Mouse (Mus musculus): ENCODE results near the gene Grm8. TPM values are rescaled to one million over a fixed set of nuclear protein-coding genes. Genes with fewer than 3 reads are reported as not detected.

The Grm8 gene
- total RNA-seq, 2 experiments from 2014 or later: not detected

DNA sequence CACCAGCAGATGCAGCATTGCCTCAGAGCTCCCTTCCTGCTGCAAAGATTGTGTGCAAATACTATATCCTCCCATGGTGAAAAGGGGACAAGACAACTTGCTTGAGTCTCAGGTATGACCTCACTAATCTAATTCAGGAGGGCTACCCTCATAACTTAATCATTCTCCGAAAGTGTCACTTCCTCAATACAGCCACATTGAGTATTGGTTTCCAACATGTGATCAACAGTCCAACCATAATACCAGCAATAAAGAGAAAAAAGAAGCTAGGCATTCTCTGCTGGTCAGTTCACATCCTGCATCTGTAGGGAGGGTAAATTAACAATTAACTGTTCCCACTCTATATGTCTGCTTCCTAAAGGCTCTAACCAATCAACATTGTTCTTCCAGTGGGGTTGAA lies 94.2 kb downstream of the Grm8 start:
- DNase-seq: no peak

DNA sequence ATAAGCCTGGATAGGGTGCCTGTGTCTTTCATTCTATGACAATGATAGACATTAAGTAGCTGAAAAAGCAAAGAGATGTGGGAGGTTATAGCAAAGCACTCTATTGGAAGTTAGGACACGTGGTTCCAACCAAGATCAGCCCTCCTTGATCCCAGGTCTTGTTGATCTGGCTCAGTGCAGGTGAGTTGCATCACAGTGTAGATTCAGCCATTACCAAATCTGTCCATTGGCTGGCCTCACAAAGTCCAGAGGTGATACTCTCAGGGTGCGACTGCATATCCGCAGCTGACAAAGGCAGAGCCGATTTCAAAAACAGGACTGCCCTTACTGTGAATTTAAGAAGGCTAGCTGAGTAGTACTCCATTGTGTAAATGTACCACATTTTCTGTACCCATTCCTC lies 103.0 kb downstream of the Grm8 start:
- no peak for DNase-seq

DNA sequence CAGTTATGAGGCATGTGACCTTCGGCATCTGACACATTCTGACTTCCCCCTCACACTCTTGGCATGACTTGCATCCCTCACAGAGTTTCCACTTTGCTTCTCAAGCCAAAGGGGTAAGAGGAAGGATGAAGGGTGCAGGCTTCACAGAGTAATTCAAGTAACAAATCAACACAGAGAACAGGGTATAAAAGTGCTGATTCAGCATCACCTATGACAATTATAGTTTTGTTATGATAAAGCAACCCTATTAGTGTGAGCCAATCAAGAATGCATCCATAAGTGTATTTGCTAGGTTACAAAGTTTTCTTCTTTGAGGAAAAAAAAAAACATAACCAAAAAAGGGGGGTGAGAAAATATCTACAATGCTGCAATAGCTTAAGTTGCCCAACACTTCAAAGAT lies 117.3 kb downstream of the Grm8 start:
- DNase-seq: no peak

DNA sequence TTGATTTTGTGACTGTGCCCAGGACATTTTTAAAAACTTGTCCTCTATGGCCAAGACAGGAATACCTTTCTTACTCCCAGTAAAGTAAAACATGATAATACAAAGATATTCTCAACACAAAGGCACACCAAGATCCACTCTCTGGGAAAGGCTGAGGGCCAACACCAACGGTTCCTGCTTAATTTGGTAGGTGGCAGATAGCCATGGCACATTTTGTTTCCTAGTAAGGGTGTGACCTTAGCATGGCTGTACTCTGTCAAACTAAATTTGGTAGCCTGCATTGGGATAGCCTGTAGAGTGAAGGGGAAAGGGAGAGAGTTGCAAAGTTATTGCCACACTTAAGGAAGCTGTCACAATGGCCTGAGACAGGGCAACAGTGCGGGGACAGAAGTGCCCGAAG lies 128.0 kb downstream of the Grm8 start:
- DNase-seq: peak; percentile 48 to 72

DNA sequence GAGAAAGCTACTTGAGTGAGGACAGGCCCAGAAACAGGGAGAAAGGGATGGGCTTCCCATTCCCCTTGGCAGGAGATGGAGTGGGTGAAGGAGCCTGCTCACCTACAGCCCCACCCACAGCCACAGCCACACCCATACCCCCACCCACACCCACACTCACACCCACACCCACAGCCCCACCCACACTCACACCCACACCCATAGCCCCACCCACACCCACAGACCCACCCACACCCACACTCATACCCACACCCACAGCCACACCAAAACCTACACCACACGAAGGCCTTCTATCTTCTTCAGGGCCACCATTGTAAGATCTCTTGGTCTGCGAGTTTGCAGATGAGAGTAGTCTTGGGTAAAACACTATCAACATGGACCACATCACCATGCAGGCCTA lies 137.7 kb downstream of the Grm8 start:
- no peak for DNase-seq

DNA sequence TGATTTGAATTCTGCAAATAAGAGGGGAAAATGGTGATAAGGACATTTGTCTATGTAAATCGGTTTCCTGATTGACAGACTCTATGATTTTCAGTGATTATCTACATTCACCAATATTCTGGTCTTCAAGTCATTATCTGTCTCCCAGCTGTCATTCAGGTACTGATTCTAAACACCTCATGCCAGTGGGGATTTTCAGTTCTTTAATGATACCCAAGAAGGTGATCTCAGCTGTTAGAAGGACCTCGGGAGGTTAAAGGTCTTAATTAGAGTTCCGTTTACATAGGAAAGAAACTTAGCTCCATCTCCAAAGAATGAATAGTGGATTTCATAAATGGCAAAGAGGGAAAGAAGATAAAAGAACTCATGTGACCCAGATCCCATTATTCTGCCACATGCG lies 143.7 kb downstream of the Grm8 start:
- no peak for DNase-seq

DNA sequence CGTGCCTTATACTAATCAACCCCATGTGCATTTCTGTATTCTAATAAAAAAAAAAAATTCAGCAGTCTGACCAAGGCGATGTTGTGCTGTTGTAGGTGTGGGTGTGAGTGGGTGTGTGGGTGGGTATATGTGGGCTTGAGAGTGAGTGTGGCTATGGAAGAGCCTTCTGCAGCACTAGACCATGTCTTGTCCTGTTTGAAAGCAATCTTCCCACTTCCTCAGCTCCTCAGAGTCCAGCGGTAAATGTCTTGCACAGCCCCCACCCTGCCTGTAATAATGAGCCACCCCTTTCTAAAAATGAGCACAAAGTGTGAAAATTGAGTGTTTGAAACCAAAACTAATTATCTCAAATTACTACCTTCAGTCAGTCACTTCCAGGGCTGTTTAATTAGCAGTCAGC lies 152.4 kb downstream of the Grm8 start:
- DNase-seq: no peak

DNA sequence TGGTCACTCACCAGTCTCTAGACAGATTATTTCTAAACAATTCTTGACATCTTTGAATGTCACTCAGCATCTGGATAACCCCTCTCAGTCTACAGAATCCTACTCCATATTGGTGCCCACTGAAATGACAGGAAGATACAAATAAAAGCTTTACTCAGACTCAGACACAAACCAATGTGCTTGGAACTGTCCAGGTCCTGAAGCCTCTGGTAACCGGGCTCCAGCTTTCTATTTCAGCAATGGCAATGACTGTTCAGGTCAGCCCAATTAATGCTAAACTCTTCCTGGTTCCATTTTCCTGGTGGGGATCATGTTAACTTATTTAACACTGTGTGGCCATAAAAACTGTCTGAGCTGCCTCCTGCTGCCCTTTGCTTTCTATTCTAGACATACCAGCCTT lies 153.0 kb downstream of the Grm8 start:
- DNase-seq: no peak

DNA sequence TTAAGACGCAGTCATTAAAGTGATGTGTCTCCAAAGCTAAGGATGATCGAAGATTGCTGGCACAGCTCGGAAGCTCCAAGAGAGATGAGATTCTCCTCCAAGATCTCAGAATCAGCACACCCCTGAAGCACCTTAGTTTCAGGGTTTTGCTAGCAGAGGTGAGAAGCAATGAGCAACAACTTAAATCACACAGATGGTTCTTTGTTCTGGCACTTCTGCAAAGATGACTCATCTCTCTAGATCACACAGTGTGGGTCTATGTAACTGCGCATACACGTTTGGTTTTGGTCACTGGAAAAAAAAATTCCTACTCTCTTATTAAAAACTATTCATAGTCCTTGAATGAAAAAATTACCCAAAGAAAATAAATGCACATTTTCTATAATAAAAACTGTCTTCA lies 157.6 kb downstream of the Grm8 start:
- DNase-seq: no peak

DNA sequence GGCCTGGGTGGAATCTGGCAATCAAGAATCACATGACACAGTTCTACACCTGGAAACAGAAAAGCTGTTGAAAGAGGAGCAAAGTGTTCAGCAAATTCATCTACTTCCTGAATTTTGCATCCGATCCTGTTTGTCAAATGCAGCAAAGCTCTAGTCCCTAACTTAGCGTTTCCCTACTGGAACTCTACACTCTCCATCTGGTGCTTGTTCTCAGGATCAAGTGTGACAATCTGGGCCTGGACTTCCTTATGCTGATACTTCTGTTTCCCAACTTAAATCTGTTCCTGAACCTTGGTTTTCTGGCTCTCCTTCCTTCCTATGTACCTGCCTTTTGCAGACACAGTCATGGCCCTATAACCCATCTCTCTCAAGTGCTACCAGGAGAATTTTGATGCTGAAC lies 166.1 kb downstream of the Grm8 start:
- DNase-seq: no peak

DNA sequence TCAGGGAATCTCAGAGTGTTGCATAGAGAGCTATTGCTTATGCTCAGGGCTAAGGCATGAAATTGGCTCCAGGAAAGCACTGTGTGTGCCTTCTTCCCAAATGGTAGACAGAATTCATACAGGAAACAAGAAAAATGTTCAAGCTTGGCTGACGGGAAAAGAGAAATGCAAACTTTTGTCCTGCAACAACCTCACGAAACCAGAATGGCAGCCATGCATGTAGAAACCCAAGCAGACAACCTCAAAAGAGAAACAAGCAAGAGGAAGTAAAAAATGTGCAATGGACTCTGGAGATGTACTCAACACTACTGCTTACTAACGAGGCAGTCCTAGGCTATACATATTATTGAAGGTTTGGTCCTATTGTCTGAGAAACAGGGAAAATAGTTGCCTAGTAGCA lies 167.9 kb downstream of the Grm8 start:
- DNase-seq: no peak

DNA sequence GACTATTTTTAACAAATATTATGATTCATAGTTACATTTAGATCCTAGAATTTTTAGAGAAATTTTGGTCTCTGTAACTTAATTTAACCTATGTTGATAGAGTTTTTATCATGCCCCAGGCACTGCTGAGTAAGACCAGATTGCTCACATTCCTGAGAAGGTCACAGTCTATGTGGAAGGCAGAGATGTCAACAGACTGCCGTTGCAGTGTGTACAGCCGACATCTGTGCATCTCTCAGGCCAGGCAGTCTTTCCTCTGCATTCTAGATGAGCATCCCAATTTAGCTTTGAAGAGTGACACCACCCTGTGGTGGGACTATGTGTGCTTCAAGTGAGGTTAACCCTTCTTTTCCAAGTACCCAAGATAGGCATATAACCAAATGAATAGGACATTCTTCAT lies 169.7 kb downstream of the Grm8 start:
- no peak for DNase-seq

DNA sequence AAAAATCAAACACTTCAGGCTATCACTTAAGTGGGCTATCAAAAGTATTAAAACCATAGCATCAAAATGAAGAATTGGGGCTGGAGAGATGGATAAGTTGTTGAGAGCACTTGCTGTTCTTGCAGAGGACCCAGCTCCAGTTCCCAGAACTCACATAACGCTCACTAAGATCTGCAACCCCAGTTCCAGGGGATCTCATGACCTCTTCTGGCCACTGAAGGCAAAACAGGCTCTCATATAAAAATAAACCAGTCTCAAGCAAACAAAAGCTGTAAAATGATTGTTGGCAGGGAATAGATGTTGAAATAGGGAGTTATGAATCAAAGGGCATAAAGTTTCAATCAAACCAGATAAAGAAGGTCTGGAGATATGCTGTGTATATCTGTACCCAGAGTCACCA lies 171.1 kb downstream of the Grm8 start:
- no peak for DNase-seq

DNA sequence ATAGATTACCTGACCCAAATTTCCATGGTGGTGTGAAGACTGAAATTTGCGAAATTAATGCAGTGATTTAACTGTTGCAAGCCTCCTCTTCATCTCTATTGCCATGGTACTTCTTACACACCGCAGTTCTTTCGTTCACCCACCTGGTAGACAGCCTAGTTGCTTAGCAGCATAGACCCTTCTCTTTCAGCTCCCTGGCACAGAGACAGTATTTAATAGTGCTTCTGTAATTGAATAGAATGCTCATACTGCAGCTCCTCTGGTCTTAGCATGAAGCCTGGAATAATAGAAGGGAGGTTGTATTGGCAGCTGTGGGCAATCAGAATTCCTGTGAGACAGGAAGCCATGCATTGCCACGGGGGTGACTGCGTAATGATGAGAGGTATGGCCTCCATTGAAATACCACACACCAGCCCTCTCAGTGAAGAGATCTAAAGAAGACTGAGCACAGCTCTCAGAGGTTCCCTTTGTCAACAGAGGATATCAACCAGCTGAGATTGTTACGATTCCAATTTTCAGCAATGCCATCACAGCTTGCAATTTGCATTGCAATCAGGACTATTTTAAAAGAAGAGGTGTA lies 178.6 kb downstream of the Grm8 start:
- no peak for DNase-seq

DNA sequence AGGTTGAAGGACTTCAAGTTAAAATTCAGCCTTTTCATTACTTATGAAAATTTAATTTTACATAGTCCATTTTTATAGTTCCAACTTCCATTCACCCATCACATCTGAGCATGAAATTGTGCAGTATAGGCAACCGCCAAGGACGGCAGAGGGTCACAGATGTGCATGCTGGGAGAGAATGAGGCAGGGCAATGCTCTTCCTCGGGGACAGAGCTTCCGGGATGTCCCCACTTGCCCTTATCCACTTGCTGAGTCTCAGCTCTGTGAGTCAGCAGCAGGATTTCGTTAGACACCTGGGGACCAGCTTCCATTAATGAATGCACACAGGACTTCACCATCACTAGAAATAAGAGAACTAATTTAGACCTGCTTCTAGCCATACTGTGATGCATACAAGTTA lies 183.5 kb downstream of the Grm8 start:
- no peak for DNase-seq

DNA sequence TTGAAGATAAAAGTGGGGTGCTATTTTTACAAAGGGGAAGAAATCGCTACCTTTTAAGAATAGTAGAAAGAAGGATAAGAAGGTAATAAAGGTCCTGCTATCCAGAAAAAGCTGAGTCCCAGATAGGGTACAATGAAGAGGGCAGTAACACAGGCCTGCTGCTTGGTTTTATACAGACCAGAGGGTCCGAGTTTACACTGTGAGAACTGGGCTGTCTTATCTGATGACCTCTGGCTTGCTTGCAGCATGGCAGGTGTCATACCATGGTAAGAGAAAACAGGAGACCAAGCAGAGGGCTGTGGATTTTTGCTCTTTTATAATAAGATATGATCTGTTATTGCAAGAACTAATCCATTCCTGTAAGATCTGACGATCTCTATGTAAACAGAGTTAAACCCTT lies 206.9 kb downstream of the Grm8 start:
- no peak for DNase-seq

DNA sequence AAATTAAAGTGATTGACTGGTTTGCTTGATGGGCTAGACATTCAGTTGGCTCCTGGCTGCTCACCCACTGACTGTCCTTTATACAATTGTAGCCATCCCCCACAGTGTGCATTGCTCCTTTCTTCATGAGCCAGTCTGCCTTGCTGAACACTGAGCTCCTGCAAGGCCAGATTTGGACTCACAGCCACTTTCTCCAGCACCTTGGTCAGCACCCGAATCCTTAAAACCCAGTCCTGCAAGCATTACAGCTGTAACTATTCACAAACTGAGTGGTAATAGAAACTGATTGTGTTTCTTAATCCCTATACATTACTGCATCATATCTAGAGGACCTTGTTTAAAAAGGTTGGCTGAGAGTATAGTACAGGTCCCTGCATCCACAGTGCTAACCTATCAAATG lies 221.7 kb downstream of the Grm8 start:
- DNase-seq: no peak

DNA sequence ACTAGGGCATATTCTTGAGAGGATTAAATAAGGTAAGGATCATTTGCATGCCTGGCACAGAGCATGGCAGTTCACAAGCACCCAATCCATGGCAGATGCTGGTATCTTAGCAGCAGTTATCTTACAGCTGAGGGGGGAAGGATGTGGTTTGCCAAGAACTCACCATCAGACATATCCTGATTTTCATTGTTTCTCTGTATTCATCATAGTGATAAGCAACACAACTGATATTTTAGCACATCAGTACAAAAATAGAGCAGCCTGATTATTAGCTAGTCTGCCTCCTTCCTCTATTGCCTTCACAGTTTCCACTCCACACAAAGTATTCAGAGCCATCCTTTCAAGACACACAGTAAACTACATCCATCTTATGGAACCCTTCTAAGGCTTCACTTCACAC lies 230.6 kb downstream of the Grm8 start:
- DNase-seq: no peak

DNA sequence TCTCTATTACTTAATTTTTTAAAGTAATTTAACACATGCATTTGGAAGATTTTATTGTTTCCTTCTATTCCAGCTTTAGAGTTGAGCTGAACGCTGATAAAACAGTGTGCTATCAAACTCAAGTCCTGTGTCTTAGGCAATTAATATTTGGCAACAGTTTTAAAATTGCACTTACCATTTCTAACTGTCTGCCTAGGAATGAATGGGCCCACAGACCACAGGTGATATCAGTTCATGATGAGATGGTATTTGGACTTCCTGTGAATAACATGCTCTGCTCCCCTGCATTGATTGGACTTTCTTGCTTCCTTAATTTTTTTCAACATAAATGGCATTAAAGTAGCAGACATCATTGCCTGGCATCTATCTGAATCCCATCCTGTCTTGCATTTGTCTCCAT lies 232.8 kb downstream of the Grm8 start:
- no peak for DNase-seq

DNA sequence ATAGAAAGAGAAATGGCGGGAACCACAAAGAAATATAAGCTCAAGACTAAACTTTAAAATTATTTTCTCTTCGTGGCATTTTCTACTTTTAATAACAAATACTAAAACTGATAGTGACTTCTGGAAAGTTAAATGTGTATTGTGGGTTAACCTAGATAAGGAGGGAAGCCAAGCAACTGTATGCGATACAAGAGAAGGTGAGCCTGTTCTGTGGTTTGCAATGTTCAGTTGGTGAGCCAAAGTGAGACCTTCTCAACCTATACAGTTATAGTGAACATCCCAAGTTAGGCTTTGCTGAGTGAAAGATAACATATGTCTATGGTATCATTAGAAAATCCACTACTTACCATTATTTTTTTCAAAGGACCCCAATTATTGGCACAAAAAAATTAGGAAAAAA lies 233.6 kb downstream of the Grm8 start:
- no peak for DNase-seq

DNA sequence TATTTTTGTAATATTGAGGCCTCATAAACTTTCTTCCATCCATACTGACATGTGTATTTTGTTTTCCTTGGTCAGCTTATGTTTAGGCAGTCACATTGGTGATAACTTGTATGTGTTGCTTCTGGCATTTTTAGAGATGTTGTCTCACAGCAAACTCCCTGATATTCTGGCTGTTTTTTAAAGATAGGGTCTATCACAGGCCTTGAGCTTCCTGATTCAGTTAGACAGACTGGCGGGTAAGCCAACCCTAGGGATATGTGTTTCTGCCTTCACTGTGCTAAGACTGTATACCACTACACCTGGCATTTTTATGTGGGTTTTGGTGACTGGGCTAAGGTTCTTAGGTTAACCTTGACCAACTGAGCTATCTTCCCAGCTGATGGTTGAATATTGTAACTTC lies 239.8 kb downstream of the Grm8 start:
- no peak for DNase-seq

DNA sequence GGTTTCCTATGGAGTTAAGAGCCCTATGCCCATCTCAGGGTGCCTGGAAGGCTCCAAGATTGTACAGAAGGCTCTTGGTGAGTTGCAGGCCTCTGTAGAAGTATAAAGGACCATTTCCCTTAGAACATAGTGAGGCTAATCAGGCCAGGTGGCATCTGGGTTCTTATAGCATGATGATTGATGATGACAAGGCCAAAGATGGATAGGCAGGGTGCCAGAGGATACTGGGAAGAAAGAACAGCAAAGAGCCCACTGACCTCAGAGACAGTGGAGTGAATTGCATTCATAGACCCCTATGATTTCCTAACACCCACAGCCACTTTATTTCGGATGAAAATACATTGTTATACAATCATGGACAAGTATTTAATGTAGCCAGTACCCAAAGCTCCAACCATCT lies 242.1 kb downstream of the Grm8 start:
- no peak for DNase-seq

DNA sequence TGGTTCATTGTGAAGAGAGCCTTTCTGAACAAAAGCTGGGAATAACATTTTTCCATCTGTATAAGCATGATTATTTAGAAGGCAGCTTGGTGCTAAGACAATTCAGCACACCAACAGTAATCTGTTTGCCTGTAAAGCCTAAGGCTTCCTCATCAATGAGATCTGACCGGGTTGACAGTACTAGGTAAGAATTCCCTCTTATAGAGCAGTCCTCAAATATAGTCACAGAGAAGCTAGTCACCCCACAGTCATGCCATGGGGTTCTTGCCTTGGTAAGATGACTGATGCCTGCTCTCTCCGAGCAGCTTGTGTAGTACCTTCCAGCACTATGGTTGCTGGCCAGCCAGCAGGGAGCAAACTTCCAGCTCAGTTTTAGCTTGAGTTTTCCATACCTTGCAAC lies 246.6 kb downstream of the Grm8 start:
- no peak for DNase-seq

DNA sequence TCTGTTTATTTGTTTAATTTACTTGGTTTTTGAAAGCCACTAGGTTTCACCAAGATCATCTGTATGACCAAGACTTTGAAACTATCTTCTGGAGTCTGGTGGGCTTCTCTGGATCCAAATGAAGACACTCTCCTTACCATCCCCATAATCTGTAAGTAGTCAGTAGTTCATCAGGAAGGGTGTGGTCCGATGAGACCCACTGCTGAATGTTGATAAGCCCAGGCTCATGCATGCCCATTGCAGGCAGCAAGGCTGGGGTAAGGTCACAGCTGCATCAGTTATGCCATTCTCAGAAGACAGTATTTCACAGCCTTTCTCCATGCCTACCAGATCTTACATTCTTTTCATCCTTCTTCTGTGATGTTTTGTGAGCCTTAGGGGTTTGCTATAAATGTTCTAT lies 247.1 kb downstream of the Grm8 start:
- DNase-seq: no peak

DNA sequence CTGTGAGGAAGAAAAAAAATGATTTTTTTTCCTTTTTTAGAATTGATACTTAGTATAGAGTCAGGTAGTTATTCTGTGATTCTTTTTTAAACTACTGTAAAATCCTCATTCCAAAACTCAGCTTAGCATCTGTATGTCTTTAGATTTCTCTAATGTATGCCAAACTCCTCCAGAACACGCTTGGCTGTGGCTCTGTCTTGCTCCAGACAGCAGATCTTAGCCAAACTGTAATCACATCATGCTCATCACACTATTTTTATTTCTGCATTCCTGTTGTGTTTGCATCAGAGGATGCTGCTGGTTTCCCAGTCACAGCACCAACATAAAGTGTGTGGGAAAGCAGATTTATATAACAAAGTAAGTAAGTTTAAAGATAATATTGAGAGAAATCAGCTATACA lies 249.2 kb downstream of the Grm8 start:
- no peak for DNase-seq
